ENCODE assay signal across 8 mouse cellular contexts in the genomic region with DNA sequence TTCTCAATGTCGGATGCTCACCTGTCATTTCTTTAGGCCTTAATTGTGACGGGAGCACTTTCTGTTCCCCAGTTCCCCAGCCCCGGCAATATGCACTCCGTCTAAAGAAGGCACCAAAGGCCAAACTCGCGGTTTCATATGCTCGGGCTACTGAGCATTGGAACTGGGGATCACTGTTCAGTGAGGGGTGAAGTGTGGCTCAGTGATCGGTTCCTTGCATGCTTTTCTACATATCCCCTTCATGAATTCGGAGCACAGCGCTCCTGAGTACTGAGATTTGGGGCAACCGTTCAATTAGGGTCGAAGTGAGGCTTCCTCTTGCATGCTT. TPM values are rescaled to one million over a fixed set of nuclear protein-coding genes. Genes with fewer than 3 reads are reported as not detected.
A peak's percentile ranks its signal among the peaks of the same experiment; 100 is the strongest.
DNase-seq lines count a peak whose midpoint lies in the region; ATAC-seq and TF ChIP-seq lines count a peak whose summit lies in the region.

No protein-coding gene starts in this region.

- no peaks in the 10 kb centered on the region for H3K9me3 ChIP-seq in embryonic facial prominence, embryonic 12.5 days
- H3K9me3 ChIP-seq in intestine, postnatal 0 days (ENCODE audit: control insufficient read depth), result no peaks in the 10 kb centered on the region
- H3K9me3 ChIP-seq in neural tube, embryonic 13.5 days, result no peaks in the 10 kb centered on the region

- H3K9ac ChIP-seq in embryonic facial prominence, embryonic 12.5 days, result peak overlapping the region; percentile 95; the same call in 1 of the 2 replicates
- peak overlapping the region; percentile 98 for H3K9ac ChIP-seq in intestine, postnatal 0 days (ENCODE audit: low read depth, low read length)
- H3K9ac ChIP-seq in neural tube, embryonic 13.5 days, result peak overlapping the region; percentile 92

- DNase-seq in left cerebral cortex, adult 2 months (ENCODE audit: extremely low spot score in 1 of 2, low spot score in 2 of 2), result no peak
- no peak for DNase-seq in left cerebral cortex, adult 8-10 months (ENCODE audit: low spot score in 2 of 2)
- no peak for DNase-seq in adrenal gland, adult 8-10 months
- no peak for DNase-seq in adrenal gland, postnatal 4 days (ENCODE audit: low spot score in 2 of 2)

- intact Hi-C loops in left cerebral cortex, adult 2 months (cut with DNase I), result loop anchor here (1.0 to 5.0 kb wide), 2 partner anchors 50 to 179 kb away; no protein-coding TSS in a partner anchor

- H3K4me1 ChIP-seq in embryonic facial prominence, embryonic 12.5 days, result no peaks in the 10 kb centered on the region
- H3K4me1 ChIP-seq in intestine, postnatal 0 days (replicated peaks; ENCODE audit: control insufficient read depth, insufficient read depth, low read length), result no peaks in the 10 kb centered on the region
- peaks cover 27% of the 10 kb centered on the region for H3K4me1 ChIP-seq in neural tube, embryonic 13.5 days (replicated peaks)

- H3K4me2 ChIP-seq in embryonic facial prominence, embryonic 12.5 days (replicated peaks), result peak overlapping the region; percentile 76
- H3K4me2 ChIP-seq in intestine, postnatal 0 days (replicated peaks; ENCODE audit: low read depth), result peak overlapping the region; percentile 85
- H3K4me2 ChIP-seq in neural tube, embryonic 13.5 days, result peak overlapping the region; percentile 82

- peak overlapping the region; percentile 94 for H3K27ac ChIP-seq in left cerebral cortex, adult 2 months
- H3K27ac ChIP-seq in embryonic facial prominence, embryonic 12.5 days, result no peak overlapping the region
- H3K27ac ChIP-seq in intestine, postnatal 0 days (ENCODE audit: low read depth, low read length), result peak overlapping the region; percentile 91; the same call in 1 of the 2 replicates
- peak overlapping the region; percentile 88 for H3K27ac ChIP-seq in neural tube, embryonic 13.5 days (replicated peaks)

- TF ChIP-seq CTCF in left cerebral cortex, adult 2 months (IDR thresholded peaks at IDR 0.05), result no peak
- no peak for TF ChIP-seq CTCF in intestine, postnatal 0 days (IDR thresholded peaks at IDR 0.05; ENCODE audit: low read depth)

- H3K36me3 ChIP-seq in embryonic facial prominence, embryonic 12.5 days, result no peaks in the 10 kb centered on the region
- H3K36me3 ChIP-seq in intestine, postnatal 0 days (ENCODE audit: control insufficient read depth, insufficient read depth), result no peaks in the 10 kb centered on the region
- no peaks in the 10 kb centered on the region for H3K36me3 ChIP-seq in neural tube, embryonic 13.5 days

- peak overlapping the region; percentile 78 for H3K4me3 ChIP-seq in left cerebral cortex, adult 2 months
- H3K4me3 ChIP-seq in embryonic facial prominence, embryonic 12.5 days, result peak overlapping the region; percentile 87
- peak overlapping the region; percentile 97 for H3K4me3 ChIP-seq in intestine, postnatal 0 days (ENCODE audit: low read depth, low read length)
- H3K4me3 ChIP-seq in neural tube, embryonic 13.5 days, result peak overlapping the region; percentile 91

- 13% methylated on average over 12 of the region's 12 CpGs for WGBS in embryonic facial prominence, embryonic 12.5 days
- WGBS in intestine, postnatal 0 days, result 7% methylated on average over 12 of the region's 12 CpGs
- WGBS in neural tube, embryonic 13.5 days, result 19% methylated on average over 12 of the region's 12 CpGs

- no peaks in the 10 kb centered on the region for H3K27me3 ChIP-seq in embryonic facial prominence, embryonic 12.5 days
- no peaks in the 10 kb centered on the region for H3K27me3 ChIP-seq in intestine, postnatal 0 days (replicated peaks; ENCODE audit: control insufficient read depth, insufficient read depth, low read length)
- no peaks in the 10 kb centered on the region for H3K27me3 ChIP-seq in neural tube, embryonic 13.5 days

- 0 out of 2 replicates have a peak, but pooled peaks have one; percentile 38 for ATAC-seq in embryonic facial prominence, embryonic 12.5 days (ENCODE audit: insufficient number of reproducible peaks, insufficient read depth, low FRiP score, low TSS enrichment)
- no peak for ATAC-seq in intestine, postnatal 0 days
- peak; percentile 21; the same call in 1 of the 2 replicates for ATAC-seq in neural tube, embryonic 13.5 days (ENCODE audit: low read depth)
- no peak for ATAC-seq in megakaryocyte-erythroid progenitor cell, adult 5-6 weeks (replicated peaks; ENCODE audit: low FRiP score, low TSS enrichment, poor library complexity, severe bottlenecking)

RNA-seq across cellular contexts. Expression of a gene that starts 0.3 kb away (rescaled TPM):
- total RNA-seq in left cerebral cortex, adult 2 months (2021), result 10 to 100 TPM; 56.5 to 56.8 TPM
- 10 to 100 TPM; 63.2 to 76.6 (median 69.0) TPM for total RNA-seq in left cerebral cortex, adult 8-10 months (2022)
- 8.1 and 8.5 TPM in 2 replicates for polyA plus RNA-seq in embryonic facial prominence, embryonic 12.5 days (2016; fragmentation: Nextera tagmentation; extraction: Ambion mirVana)
- polyA plus RNA-seq in intestine, postnatal 0 days (2015; fragmentation: Nextera tagmentation; extraction: Ambion mirVana), result 5.0 and 5.4 TPM in 2 replicates
- polyA plus RNA-seq in neural tube, embryonic 13.5 days (2015; fragmentation: Nextera tagmentation; extraction: Ambion mirVana), result 8.5 and 8.9 TPM in 2 replicates
- total RNA-seq in adrenal gland, adult 8-10 months (2022), result 10 to 100 TPM; 18.9 to 21.9 (median 20.6) TPM
- total RNA-seq in adrenal gland, postnatal 4 days (2021), result 10 to 100 TPM; 20.3 to 22.0 TPM
- 0.24 TPM in 1 of 2 replicates, not detected in the other for total RNA-seq in megakaryocyte-erythroid progenitor cell, adult 5-6 weeks (2014; fragmentation: Nextera tagmentation)
- 0.05 and 0.91 TPM in 2 replicates for total RNA-seq in megakaryocyte-erythroid progenitor cell, adult 5-6 weeks (2017)

RNA-seq across cellular contexts. Expression of a gene that starts 5.1 kb away (rescaled TPM):
- total RNA-seq in left cerebral cortex, adult 2 months (2021), result 10 to 100 TPM; 19.2 to 19.8 TPM
- 10 to 100 TPM; 22.6 to 27.9 (median 23.8) TPM for total RNA-seq in left cerebral cortex, adult 8-10 months (2022)
- 1.1 TPM in 2 replicates for polyA plus RNA-seq in embryonic facial prominence, embryonic 12.5 days (2016; fragmentation: Nextera tagmentation; extraction: Ambion mirVana)
- 0.59 and 0.65 TPM in 2 replicates for polyA plus RNA-seq in intestine, postnatal 0 days (2015; fragmentation: Nextera tagmentation; extraction: Ambion mirVana)
- polyA plus RNA-seq in neural tube, embryonic 13.5 days (2015; fragmentation: Nextera tagmentation; extraction: Ambion mirVana), result 1.9 and 2.1 TPM in 2 replicates
- 10 to 100 TPM in 1 of 4 experiments, 1 to 10 TPM in 3; 2.8 to 10.0 (median 4.6) TPM for total RNA-seq in adrenal gland, adult 8-10 months (2022)
- 10 to 100 TPM in 1 of 2 experiments, 1 to 10 TPM in 1; 2.9 to 13.4 TPM for total RNA-seq in adrenal gland, postnatal 4 days (2021)
- total RNA-seq in megakaryocyte-erythroid progenitor cell, adult 5-6 weeks (2014; fragmentation: Nextera tagmentation), result not detected in 2 replicates
- total RNA-seq in megakaryocyte-erythroid progenitor cell, adult 5-6 weeks (2017), result 0.56 and 0.72 TPM in 2 replicates

Comparison
In these comparisons a context has a peak if more than half of its experiments do, and no peak if none do; other contexts are left out.
1. ATAC-seq: peak in embryonic facial prominence, embryonic 12.5 days (single experiment) and neural tube, embryonic 13.5 days (single experiment); none in intestine, postnatal 0 days (single experiment) and megakaryocyte-erythroid progenitor cell, adult 5-6 weeks (single experiment).
2. RNA of a gene that starts 0.3 kb away (total RNA-seq): 63.2 to 76.6 TPM in left cerebral cortex, adult 8-10 months, 56.5 to 56.8 TPM in left cerebral cortex, adult 2 months, 20.3 to 22.0 TPM in adrenal gland, postnatal 4 days and 18.9 to 21.9 TPM in adrenal gland, adult 8-10 months; 0.05 to 0.91 TPM in megakaryocyte-erythroid progenitor cell, adult 5-6 weeks; every median in the first group is over 10 times any median in the second.
3. Peak in every context shown above with its lines, with median percentiles within 50 percentile points of each other: H3K4me3 ChIP-seq, H3K4me2 ChIP-seq and H3K9ac ChIP-seq.